Mouse (Mus musculus) G1E-ER4 (cell line): ENCODE data around the gene Atad5. TPM values are rescaled to one million over a fixed set of nuclear protein-coding genes. Genes with fewer than 3 reads are reported as not detected.

Experiments used
- GATA1 ChIP-seq: IDR thresholded peaks from one replicate; pipeline ENCODE4 v1.8.0; 2012; ENCODE audit warnings: low read length, inconsistent platforms
- polyA plus RNA-seq: library from polyadenylated mRNA; stranded (reverse); fragments of >175 nt; gene quantifications from 2 replicates; pipeline ENCODE4 v1.2.3, GENCODE M21; 2012

Atad5 gene
- polyA plus RNA-seq, 1 experiment: 5.1 TPM

GRCm38 (mm10) chr11:80155541-80155940, 66.3 kb downstream of the Atad5 start:
- TF ChIP-seq GATA1: no peak

- no peak for TF ChIP-seq GATA1
These were observed 66.8 kb downstream of the Atad5 start for GRCm38 (mm10) chr11:80155961-80156360.

GRCm38 (mm10) chr11:80156841-80157240, 67.6 kb downstream of the Atad5 start:
- no peak for TF ChIP-seq GATA1

GRCm38 (mm10) chr11:80159018-80159417, 69.8 kb downstream of the Atad5 start:
- no peak for TF ChIP-seq GATA1

DNA sequence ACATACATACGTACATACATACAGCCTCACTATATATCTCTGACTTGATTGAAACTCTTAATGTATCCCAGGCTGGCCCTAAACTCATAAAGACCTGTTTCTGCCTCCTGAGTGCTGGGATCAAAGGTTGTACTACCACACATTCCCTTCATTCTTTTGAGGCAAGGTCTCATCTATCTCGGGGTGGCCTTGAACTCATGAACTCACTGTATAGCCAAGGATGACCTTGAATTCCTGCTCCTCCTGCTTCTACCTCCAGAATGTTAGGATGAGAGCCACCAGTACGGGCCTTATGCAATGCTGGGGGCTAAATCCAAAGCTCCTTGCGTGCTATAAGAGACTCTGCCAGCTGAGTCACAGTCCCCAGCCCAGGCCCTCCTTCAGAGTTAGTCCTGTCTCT, 71.8 kb downstream of the Atad5 start:
- no peak for TF ChIP-seq GATA1

DNA sequence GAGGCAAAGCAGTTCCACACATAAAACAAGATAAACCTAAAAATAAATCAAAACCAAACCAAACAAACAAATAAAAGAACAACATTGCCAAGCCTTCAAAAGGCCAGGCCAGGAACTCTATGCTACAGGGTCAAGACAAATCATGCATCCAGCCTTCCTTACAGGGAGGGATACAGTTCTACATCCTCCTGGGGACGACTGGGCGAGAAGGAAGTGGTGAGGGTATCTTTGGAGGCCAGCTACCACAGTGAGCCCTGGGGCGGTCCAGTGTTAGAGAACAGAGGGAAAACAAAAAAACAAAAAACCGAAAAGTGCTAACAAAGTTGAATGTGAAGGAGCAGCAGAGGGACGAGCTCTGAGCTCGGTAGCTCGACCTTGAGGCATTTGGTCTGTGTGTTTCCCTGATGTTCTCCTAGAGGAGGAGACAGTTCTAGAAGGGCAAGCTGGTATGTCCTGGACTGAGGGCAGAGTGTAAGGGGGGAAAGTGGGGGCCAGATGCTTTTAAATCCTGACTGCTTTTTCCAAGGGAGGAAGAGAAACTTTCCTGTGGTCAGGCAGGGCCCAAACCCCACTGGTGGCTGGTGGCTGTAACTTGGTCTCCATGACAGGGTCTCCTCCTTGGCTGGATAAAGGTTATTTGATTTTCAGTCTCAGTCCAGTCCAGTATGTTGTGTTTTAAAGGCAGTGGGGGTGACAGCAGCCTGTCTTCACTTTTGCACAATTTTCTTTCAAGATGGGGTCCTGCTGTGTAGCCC, 74.3 kb downstream of the Atad5 start:
- TF ChIP-seq GATA1: no peak

- no peak for TF ChIP-seq GATA1
These were observed 75.0 kb downstream of the Atad5 start for GRCm38 (mm10) chr11:80164224-80164623.

DNA sequence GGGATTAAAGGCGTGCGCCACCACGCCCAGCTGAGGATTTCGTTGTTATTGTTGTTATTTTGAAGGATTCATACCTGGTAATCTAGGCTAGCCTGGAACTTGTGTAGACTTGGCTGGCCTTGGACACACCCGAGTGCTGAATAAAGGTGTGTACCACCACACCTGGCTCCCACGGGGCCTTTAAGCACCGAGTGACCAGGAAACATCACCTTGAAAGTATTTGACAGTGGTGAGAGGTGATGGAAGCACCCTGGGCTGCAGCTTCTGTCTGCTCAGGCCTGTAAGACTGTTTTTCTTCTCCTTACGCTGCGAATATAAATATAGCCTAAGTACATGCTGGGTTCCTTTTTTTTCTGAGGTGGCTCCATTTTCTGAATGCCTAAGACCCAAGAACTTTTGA, 78.9 kb downstream of the Atad5 start:
- TF ChIP-seq GATA1: no peak

GRCm38 (mm10) chr11:80168611-80169249, 79.5 kb downstream of the Atad5 start:
- no peak for TF ChIP-seq GATA1

DNA sequence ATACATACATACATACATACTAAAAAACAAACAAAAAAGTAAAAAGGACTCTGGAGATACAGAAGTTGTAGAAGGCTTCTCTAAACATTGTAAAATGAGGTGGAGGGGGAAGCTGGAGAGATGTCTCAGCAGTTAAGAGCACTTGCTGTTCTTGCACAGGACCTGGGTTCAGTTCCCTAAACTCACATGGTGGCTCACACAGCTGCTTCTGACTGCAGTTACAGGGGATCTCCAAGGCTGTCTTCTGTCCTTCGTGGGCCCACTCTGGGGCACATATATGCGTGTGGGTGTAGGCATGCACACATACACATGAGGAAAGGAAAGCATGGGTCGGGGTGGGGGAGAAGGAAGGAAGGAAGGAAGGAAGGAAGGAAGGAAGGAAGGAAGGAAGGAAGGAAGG, 80.4 kb downstream of the Atad5 start:
- TF ChIP-seq GATA1: no peak

DNA sequence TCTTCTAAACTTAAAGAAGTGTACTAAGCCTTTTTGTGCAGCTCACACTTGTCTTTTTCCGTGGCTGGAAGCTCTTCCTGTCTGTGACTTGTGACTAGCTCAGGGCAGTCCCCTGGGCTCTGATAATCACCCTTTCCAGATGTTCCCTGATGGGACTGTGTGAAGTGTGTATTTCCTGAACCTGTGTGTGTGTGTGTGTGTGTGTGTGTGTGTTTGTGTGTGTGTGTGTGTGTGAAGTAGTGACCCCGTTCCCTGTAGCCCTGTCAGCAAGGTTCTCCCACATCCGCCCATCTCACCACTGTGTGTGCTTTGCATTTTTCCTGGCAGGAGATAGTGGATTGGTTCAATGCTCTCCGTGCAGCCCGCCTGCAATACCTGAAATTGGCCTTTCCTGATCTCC, 81.2 kb downstream of the Atad5 start:
- no peak for TF ChIP-seq GATA1

DNA sequence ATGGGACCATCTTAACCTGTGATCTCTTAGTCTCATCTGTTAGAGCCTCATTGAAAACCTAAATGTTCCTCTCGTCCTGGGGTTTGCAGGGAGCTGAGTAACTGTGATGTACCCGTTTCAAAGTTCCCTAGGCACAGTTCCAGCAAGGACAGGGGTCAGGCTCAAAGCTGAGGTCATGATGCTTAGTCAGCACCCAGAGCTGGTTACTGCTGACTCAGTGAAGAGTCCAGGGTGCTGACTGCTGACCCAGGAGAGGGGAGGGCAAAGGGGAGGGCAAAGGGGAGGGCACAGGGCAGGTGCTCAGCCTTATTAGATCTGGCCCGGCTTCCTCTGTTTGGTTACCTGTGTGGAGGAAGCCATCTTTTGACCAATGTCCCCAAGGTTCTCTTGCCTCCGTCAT, 82.7 kb downstream of the Atad5 start:
- no peak for TF ChIP-seq GATA1

- TF ChIP-seq GATA1: no peak
These were observed 84.9 kb downstream of the Atad5 start for GRCm38 (mm10) chr11:80173963-80174670.

DNA sequence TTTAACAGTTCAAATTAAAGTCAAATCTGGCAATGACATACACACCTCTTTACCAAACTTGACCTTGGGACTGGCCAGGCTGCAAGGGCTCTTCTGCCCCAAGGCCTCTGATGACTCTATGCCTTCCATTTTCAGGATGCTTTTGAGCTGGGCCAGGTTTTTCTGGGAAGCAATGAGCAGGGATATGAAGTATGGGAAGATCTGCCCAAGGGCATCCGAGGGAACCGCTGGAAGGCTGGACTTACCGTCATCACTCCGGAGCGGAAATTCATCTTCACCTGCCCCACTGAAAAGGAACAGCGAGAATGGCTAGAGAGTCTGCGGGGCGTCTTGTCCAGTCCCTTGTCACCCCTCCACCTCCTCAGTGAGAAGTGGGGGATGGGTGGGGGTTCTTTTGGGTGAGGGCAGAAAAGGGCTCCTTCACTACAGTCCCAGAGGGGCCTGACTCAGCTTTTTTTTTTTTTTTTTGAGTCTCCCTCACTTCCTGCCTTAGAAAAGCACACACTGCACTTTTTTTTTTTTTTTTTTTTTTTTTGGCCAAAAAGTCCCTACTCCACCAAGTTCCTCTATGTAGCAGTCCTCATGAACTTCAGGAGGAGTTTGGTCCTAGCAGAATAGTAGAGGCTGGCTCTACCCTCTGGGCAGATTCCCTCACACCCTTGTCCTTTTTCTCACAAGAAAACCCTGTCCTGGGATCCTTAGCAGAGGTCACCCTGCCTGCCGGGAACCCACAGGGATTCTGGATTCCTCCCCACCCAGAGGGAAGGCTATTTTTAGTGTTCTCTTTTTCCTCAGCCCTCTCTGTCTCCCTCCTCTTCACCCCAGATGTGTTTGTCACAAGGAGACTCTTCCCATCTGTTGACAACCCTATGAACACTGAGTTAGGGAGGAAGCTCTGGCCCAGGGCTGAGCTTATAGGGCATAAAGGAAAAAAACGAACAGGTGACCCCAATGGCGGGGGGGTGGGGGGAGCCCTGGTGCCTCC, 88.0 kb downstream of the Atad5 start:
- no peak for TF ChIP-seq GATA1

DNA sequence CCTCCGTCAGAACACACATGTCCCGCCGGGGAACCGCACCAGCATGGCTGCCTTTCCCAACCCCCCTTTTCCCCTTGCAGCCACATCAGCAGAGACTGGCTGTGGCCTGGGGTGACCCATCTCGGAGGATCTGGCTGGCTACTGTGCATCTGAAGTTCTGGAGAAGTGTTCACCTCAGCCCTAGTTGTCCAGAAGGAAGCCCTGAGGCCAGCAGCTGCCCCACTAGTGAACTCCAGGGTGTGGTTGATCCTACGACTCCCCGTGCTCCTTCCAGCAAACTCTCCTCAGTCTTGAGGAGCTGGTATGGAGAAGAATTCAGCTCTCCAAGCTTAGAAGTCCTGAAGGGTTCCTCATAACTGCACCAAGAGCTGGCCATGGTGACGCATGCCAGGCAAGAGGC, 89.1 kb downstream of the Atad5 start:
- no peak for TF ChIP-seq GATA1

DNA sequence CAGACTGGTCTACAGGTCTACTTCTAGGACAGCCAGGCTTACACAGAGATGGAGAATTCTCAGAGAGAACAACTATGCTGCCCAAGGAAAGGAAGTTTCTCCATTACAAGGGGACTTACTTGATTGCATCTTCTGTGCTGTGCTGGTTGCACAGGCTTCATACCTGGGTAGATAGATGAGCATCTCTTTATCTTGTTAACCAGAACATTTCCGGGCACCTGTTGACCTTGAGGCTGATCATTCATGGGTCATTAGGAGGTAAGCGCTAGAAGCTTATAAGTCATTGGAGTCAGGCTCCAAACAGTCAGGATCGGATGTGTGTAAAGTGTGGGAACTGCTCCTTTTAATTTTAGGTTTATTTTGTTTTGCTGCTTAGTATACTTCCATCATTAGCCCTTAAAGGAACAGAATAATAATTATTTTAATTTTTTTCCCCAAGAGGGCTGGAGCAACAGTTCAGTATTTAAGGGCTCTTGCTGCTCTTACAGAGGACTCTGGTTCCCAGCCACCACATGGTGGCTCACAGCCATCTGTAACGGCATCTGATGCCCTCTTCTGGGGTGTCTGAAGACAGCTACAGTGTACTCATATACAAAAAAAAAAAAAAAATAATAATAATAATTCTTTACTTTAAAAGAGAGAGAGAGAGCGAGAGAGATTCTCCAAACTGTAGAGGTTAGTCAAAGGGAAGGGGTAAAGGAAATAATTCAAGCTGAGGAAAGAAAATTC, 92.0 kb downstream of the Atad5 start:
- TF ChIP-seq GATA1: no peak
